Mouse (Mus musculus): Measurements from ENCODE around the gene Ddo.

DNA sequence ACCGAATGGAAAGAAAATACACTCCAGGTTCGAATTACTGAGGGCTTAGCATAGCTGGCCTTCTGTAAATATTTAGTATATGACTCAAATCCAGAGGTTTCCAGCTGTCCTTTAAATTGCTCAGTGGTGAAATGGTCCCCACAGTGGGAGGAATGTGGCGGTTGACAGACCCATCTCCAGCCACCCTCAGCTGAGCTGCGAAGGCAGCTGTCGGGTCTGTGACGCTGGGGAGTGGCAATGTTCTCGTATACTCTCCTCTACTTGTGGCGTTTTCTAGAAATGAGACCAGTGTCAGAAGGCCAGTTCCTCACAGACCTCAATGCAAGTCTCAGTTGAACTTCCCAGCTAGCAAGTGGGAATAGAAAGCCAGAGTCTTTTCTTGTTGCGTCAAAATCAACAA, 14.6 kb downstream of the Ddo start:
- TF ChIP-seq HCFC1 (IDR thresholded peaks at IDR 0.05; ENCODE audit: borderline replicate concordance, insufficient read depth, low read length) (no peak), MAFK (IDR thresholded peaks at IDR 0.05; ENCODE audit: insufficient read depth, low read depth, low read length) (no peak), CHD2 (IDR thresholded peaks at IDR 0.05; ENCODE audit: low read depth, low read length) (no peak)

Data from ES-E14 (cell line).